In the genomic region with DNA sequence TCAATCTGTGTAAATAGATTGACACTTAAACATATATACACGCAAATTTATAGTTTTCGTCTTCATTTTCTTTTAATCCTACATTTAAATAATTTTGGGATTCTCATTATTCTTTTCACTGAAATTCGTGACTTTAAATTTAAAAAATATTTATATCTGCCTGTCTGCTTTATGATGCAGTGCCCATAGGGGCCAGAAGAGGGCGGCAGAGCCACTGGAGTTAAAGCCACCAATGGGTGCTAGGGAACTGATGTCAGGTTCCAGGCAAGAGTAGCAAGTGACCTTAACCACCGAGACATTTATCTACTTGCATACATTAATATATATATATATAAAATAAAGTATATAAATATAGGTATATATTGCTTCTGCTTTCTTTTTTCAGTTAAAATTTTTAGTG, we compare ENCODE assay signal across 10 mouse cellular contexts. TPM values are rescaled to one million over a fixed set of nuclear protein-coding genes. Genes with fewer than 3 reads are reported as not detected.
DNase-seq lines count a peak whose midpoint lies in the region; ATAC-seq lines count a peak whose summit lies in the region.
"Had no signal": no experiment of that assay in that cellular context is flagged by ENCODE, and none has a peak within 500 bp of the region (broad histone marks: within the 10 kb centered on the region; RNA-seq: fewer than 3 reads in every experiment).

No protein-coding gene starts in this region.

- H3K27ac ChIP-seq in limb, embryonic 10.5 days, result no peak overlapping the region
- H3K27ac ChIP-seq: heart, embryonic 13.5 days had no signal

- no peaks in the 10 kb centered on the region for H3K27me3 ChIP-seq in limb, embryonic 10.5 days (ENCODE audit: low read depth, poor library complexity, severe bottlenecking)
- H3K27me3 ChIP-seq: heart, embryonic 13.5 days had no signal

- no peaks in the 10 kb centered on the region for H3K36me3 ChIP-seq in limb, embryonic 10.5 days
- H3K36me3 ChIP-seq: heart, embryonic 13.5 days had no signal

- no peaks in the 10 kb centered on the region for H3K4me1 ChIP-seq in limb, embryonic 10.5 days
- H3K4me1 ChIP-seq: heart, embryonic 13.5 days had no signal

- DNase-seq in CD4-positive, CD25-positive, alpha-beta regulatory T cell, adult 2 months (ENCODE audit: low read depth, low spot score), result peak; percentile 8
- peak; percentile 4 for DNase-seq in right cerebral cortex, postnatal 4 days
- no peak for DNase-seq in right cerebral cortex, postnatal 10 days (ENCODE audit: low spot score in 2 of 2)
- DNase-seq in limb, embryonic 10.5 days (ENCODE audit: low spot score), result peak; percentile 32
- DNase-seq in thymus, postnatal 25 days, result peak; percentile 11
- DNase-seq in left cerebral cortex, adult 9 months (ENCODE audit: low spot score in 2 of 2), result no peak
- DNase-seq in frontal cortex, postnatal 10 days (ENCODE audit: low spot score in 2 of 2), result no peak

- ATAC-seq in CD4-positive, CD25-positive, alpha-beta regulatory T cell, adult 4 months, result no peak

- no peaks in the 10 kb centered on the region for H3K9me3 ChIP-seq in limb, embryonic 10.5 days (replicated peaks)
- H3K9me3 ChIP-seq: heart, embryonic 13.5 days had no signal

- WGBS in limb, embryonic 10.5 days, result 63% methylated on average over 5 of the region's 5 CpGs

- no peak overlapping the region for H3K4me3 ChIP-seq in limb, embryonic 10.5 days
- H3K4me3 ChIP-seq: heart, embryonic 13.5 days had no signal

RNA-seq across cellular contexts. Expression of a gene that starts 31.2 kb away (rescaled TPM):
- polyA plus RNA-seq in CD4-positive, CD25-positive, alpha-beta regulatory T cell, adult 4 months (2017; shearing (Covaris generic)), result not detected
- not detected in 2 replicates for polyA plus RNA-seq in limb, embryonic 10.5 days (2016; fragmentation: Nextera tagmentation; extraction: Ambion mirVana)
- polyA plus RNA-seq: heart, embryonic 13.5 days; stomach, embryonic 16.5 days had no signal

RNA-seq across cellular contexts. Expression of a gene that starts 49.4 kb away (rescaled TPM):
- not detected for polyA plus RNA-seq in CD4-positive, CD25-positive, alpha-beta regulatory T cell, adult 4 months (2017; shearing (Covaris generic))
- not detected in 2 replicates for polyA plus RNA-seq in limb, embryonic 10.5 days (2016; fragmentation: Nextera tagmentation; extraction: Ambion mirVana)
- polyA plus RNA-seq: heart, embryonic 13.5 days; stomach, embryonic 16.5 days had no signal

RNA-seq across cellular contexts. Expression of a gene that starts 54.3 kb away (rescaled TPM):
- not detected for polyA plus RNA-seq in CD4-positive, CD25-positive, alpha-beta regulatory T cell, adult 4 months (2017; shearing (Covaris generic))
- not detected in 2 replicates for polyA plus RNA-seq in limb, embryonic 10.5 days (2016; fragmentation: Nextera tagmentation; extraction: Ambion mirVana)
- polyA plus RNA-seq: heart, embryonic 13.5 days; stomach, embryonic 16.5 days had no signal

Comparison
In these comparisons a context has a peak if more than half of its experiments do, and no peak if none do; other contexts are left out.
1. DNase-seq: peak in CD4-positive, CD25-positive, alpha-beta regulatory T cell, adult 2 months (single experiment), right cerebral cortex, postnatal 4 days (single experiment), limb, embryonic 10.5 days (single experiment) and thymus, postnatal 25 days (single experiment); none in right cerebral cortex, postnatal 10 days (0 of 2), left cerebral cortex, adult 9 months (0 of 2) and frontal cortex, postnatal 10 days (0 of 2).